Mouse (Mus musculus): ENCODE measurements at regions not wholly inside any gene's neighbourhood (a gene's known extent, or its start where the extent isn't known, plus 50 kb on each side); places are given as distances from the start of the nearest gene placed in this dataset.
"Not testable (repeated sequence)": the region's sequence is repeated elsewhere in the genome, so short reads cannot be mapped to it uniquely, and the experiment has no call there.

DNA sequence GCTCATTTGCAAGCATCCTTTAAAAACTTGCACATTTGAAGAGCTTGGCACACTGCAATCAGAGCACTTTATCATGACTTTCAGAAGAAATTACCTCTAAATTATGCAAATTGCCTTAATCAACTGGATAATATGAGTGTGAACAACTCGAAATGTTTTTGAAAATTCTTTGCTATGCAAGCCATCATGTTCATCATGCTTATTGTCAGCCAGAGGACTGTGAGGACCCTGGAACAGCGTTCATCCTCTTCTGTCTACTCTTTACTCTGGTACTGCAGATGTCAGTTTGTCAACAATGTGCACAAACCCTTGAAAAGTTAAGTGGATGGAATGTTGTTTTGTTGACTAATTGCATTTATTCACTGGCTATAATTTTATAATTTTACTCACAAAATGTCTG is 1899.9 kb upstream of the Slc39a10 start:
- Histone ChIP-seq H3K27ac (no peak overlapping the region), H3K4me3 (no peak overlapping the region)
- TF ChIP-seq CTCF (conservative IDR thresholded peaks at IDR 0.05): no peak
- DNase-seq (ENCODE audit: low spot score in 2 of 2): no peak

DNA sequence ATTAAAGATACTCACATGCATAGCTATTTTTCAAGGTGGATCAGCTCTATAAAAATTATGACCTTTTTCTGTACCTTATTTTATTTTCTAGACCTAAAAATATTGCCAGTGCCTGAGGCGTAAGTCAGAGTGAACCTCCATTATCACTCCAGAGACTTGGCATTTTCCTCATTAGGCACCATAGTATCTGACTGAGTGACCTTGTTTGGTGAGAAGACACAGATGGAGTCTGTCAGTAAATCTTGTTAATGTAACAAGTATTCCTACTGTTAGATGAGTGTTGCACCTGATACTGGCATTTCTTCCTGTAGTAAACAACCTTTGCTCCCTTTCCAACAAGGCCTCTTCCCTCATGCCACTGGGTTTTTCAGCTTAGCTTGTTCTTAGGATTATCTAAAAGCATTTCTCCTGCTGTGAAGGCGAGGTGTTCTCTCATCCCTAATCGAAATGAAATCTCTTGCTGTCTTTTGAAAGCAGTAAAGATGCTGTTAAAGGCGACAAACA is 1860.7 kb upstream of the Slc39a10 start:
- no peak overlapping the region for H3K4me3 ChIP-seq
- H3K27ac ChIP-seq: no peak overlapping the region
- TF ChIP-seq CTCF (conservative IDR thresholded peaks at IDR 0.05): no peak
- DNase-seq (ENCODE audit: low spot score in 2 of 2): no peak

GRCm38 (mm10) chr1:48733580-48733979 is 1840.9 kb upstream of the Slc39a10 start:
- Histone ChIP-seq H3K4me3 (no peak overlapping the region), H3K27ac (peak overlapping the region; percentile 80)
- peak; percentile 49 to 74 for DNase-seq (ENCODE audit: low spot score in 2 of 2)
- TF ChIP-seq CTCF (conservative IDR thresholded peaks at IDR 0.05): no peak

GRCm38 (mm10) chr1:48708606-48709005 is 1816.0 kb upstream of the Slc39a10 start:
- not testable (repeated sequence) for DNase-seq (ENCODE audit: low spot score in 2 of 2); H3K27ac ChIP-seq; H3K4me3 ChIP-seq
- peak; percentile 51 for TF ChIP-seq CTCF (conservative IDR thresholded peaks at IDR 0.05)

Measured in layer of hippocampus, adult 2 months (tissue).